Mouse (Mus musculus) kidney, adult 2 months (tissue): ENCODE results near the gene Megf11.

Experiments
- CTCF ChIP-seq: fragments of 200-500 bp; conservative IDR thresholded peaks from 2 replicates; pipeline ENCODE4 v1.5.1; 2011; ENCODE audit warnings: low read depth, mild to moderate bottlenecking, control low read depth, low read length, moderate library complexity, mixed read lengths; ENCODE audit not compliant: insufficient read depth, insufficient read length
- POLR2A ChIP-seq: fragments of 200-500 bp; IDR thresholded peaks from one replicate; pipeline ENCODE4 v1.6.1; 2011; ENCODE audit warnings: low read depth, low read length, control low read depth

DNA sequence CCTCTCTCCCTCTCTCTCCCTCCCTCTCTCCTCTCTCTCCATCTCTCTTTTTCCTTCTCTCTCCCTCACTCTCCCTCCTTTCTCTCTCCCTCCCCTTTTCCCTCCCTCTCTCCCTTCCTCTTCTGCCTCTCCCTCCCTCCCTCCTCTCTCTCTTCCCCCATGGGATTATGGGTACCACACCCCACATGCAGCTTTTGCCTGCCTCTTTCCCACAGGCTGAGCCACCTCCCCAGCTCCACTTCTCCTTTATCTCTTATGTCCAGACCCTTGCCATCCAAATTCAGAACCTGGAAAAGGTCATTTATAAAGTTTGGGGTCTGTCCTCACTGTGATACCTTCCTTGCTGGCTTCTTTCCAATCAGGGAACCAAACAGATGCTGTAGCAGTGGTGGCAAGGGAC lies 180.5 kb downstream of the Megf11 start:
- TF ChIP-seq CTCF (no peak), POLR2A (no peak)
